Mouse (Mus musculus) lung, adult 2 months (tissue): ENCODE data around the gene Prr5l. TPM values are rescaled to one million over a fixed set of nuclear protein-coding genes. Genes with fewer than 3 reads are reported as not detected.

Experiments
- DNase-seq: peaks from one replicate; pipeline ENCODE4 v3.0.0; 2022
- H3K4me1 ChIP-seq: fragments of 200-500 bp; 2 replicates; pipeline ENCODE4 v1.6.1; 2011; ENCODE audit warnings: low read length; ENCODE audit not compliant: control insufficient read depth, insufficient read depth
- H3K4me3 ChIP-seq: fragments of 200-500 bp; replicated peaks from 2 replicates; pipeline ENCODE3; 2011; ENCODE audit warnings: low read depth, mild to moderate bottlenecking, control low read depth, low read length; ENCODE audit errors: extremely low read depth
- CTCF ChIP-seq: fragments of 200-500 bp; IDR thresholded peaks from 2 replicates; pipeline ENCODE4 v1.5.1; 2011; ENCODE audit warnings: mild to moderate bottlenecking, low read length, control low read depth; ENCODE audit not compliant: insufficient read depth
- POLR2A ChIP-seq: fragments of 200-500 bp; IDR thresholded peaks from 2 replicates; pipeline ENCODE4 v1.6.1; 2011; ENCODE audit warnings: low read depth, mild to moderate bottlenecking, control low read depth, low read length, borderline replicate concordance; ENCODE audit errors: extremely low read depth
- WGBS: fragments of 180-500 bp; shearing (Covaris S2); methylation state at CpG from one replicate; pipeline ENCODE4 v1.1.7; 2018; 5-methylcytosine and 5-hydroxymethylcytosine counted together
- polyA plus RNA-seq: library from polyadenylated mRNA; depleted of rRNA; stranded (reverse); fragments of >200 nt; gene quantifications from 2 replicates; pipeline ENCODE4 v1.2.3, GENCODE M21; 2012

The Prr5l gene
- polyA plus RNA-seq, 1 experiment: 32.3 TPM

DNA sequence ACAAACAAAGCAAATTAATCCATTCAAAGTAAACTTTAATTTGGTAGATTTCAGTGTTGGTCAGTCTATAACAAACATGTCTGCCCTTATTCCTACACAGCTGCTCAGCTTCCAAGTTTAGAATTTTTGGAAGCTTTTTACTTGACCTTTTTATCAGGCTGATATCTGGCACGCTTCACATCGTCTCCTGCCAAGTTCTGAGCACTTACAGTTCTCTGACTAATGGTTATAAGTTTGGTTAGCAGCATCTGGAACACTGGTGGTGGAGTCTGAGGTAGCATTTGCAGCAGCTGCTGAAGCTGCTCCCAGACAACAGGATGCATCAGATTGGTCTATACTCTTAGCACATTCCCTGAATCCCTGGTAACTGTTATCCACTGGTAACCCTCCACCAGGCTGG lies 1.5 kb upstream of the Prr5l start:
- Histone ChIP-seq H3K4me1 (no peaks in the 10 kb centered on the region), H3K4me3 (no peak overlapping the region)
- no peak for DNase-seq
- 51% methylated on average over 2 of the region's 2 CpGs for WGBS
- TF ChIP-seq CTCF (no peak), POLR2A (no peak)

DNA sequence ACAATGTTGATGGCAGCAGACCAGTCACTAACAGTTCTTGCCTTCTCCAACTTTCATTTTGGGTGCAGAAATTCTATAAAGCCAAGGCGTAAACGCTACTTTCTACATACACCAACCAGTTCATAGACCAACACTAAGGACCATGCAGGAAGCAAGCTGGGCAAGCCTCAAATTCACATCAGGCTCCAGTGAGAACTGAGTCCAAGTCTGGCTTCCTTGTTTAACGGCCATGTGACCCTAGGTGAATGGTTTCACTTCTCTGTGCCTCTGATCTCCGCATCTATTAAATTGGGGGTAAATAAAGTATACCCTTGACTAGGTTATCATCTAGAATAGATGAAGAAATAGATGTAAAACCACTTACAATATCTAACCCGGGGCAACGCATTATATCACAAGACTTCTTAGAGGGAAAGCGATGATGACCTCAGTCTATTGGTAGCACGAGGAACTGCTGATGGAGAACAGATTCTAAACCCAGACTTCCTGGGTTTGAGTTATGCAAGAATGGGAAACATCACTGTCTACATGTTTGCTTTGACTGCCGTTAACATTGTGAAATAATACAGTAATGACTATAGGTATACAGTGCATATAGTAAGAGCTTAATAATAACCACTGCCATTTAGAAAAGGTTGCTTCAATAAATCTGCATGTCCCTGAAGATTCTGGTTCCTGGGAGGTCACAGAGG lies 1.2 kb downstream of the Prr5l start:
- TF ChIP-seq CTCF: no peak
- TF ChIP-seq POLR2A: no peak
- WGBS: 78% methylated on average over 9 of the region's 9 CpGs
- no peak for DNase-seq

DNA sequence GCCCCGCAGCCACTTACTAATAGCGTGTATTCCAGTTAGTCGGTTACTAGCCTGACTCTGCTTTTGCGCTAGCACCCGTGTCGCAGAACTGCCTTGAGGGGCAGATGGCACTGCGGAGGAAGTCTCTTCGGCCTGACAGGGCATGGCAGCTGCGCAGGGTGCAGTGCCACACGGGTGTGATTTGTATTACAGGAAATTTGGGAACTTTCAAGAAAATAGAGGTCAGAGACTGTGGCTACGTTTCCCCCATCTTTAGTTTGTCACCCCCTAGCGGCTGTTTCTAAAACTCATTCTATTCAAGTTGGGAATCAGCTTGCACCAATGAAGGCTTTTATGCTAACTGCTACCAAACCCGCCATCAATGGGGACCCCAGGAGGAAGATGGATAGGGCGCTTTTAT lies 11.6 kb downstream of the Prr5l start:
- DNase-seq: peak; percentile 31
- Histone ChIP-seq H3K4me1 (peaks cover 3% of the 10 kb centered on the region; the same call in 1 of the 2 replicates), H3K4me3 (peak overlapping the region; percentile 55)
- TF ChIP-seq CTCF: peak; percentile 14; the same call in 1 of the 2 replicates
- TF ChIP-seq POLR2A: no peak
- 21% methylated on average over 14 of the region's 14 CpGs for WGBS

More for the DNA sequence above, 1.2 kb downstream of the Prr5l start:
- H3K4me1 ChIP-seq: no peaks in the 10 kb centered on the region
- H3K4me3 ChIP-seq: no peak overlapping the region

DNA sequence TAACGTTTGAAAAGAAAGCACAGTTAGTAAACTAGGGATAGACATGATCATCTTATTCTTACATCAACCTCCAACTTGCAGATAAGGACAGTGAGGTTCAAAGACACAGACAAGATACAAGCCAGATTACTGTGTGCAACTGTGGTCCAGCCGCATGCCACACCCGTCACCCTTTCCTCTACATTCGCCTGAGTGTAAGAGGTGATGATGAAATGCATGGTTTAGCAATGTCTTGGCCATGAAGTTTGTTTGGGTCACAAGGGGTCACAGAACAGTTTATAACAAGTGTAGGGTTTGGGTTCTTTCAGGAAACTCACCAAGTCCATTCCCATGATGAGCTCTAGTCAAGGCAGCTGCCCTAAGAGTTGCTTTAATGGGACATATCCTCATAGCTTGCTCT lies 14.1 kb downstream of the Prr5l start:
- TF ChIP-seq CTCF (no peak), POLR2A (no peak)
- peak; percentile 28 for DNase-seq
- WGBS: 64% methylated on average over 4 of the region's 4 CpGs
- Histone ChIP-seq H3K4me1 (peaks cover 3% of the 10 kb centered on the region; the same call in 1 of the 2 replicates), H3K4me3 (no peak overlapping the region)

DNA sequence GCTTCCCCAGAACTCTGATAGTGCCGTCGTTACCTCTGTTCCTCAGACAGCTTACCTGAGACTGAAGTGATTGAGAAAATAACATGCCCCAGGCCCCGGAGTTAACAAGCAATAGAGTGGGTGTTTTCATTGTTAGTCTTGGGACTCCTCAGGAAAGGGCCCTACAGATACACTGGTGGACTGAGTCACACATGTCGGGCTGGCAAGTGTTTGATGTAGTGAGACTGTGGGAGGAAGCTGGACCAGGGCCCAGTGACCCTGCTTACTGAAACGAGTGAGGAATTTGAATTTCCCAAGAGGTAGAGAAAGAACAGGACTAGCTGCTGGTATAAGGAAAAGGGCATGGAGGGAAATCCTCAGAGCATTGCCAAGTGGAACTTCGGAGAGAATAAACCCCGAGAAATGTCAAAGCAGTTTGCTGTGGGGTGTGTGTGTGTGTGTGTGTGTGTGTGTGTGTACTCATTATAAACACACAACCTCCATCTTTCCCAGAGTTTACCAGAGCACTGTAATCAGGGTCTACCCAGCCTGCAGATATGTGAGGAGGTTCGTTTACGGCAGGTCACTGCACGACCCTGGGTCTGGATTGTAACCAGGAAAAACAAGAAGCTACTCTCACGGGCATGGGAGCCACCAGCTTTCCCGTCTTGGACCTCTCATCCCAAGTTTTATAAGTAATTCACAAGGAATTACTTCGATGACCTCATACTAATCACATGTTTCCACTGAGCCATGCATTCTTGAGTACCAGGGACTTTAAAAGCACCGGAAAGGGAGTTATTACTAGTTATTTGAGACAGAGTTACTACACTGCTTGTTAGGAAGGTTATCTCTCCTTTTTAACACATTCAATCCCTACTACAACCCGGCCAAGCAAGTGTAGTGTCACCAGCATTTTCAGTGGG lies 20.4 kb downstream of the Prr5l start:
- TF ChIP-seq CTCF: no peak
- TF ChIP-seq POLR2A: no peak
- peak; percentile 61 for DNase-seq
- Histone ChIP-seq H3K4me1 (peaks cover 7% of the 10 kb centered on the region), H3K4me3 (no peak overlapping the region)
- 41% methylated on average over 15 of the region's 15 CpGs for WGBS

DNA sequence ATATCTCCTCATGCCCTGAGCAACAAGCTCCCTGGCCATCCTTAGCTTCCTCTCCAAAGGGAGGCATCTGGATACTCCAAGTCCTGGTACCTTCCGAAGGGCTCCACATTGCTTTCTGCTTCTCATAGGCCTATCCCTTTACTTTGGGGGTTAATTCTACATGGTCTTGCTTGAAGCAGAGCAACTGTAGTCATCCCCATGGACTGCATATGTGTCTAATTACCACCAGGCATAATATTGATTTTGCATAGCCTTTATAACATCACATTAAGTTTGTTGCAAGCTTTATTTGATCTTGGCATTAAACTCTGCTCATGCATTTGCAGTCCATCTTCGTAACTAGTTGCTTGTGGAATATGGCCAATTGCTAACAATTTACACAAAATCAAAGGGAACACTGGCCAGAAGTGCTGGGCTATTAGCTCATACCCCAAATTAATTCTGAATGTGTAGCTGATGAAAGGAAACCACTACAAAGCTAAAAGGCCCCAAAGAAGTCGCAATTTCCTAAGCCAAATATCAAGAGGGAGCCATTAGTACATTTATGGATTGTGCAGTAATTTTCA lies 21.8 kb downstream of the Prr5l start:
- no peak for DNase-seq
- Histone ChIP-seq H3K4me1 (peaks cover 7% of the 10 kb centered on the region), H3K4me3 (no peak overlapping the region)
- WGBS: 87% methylated on average over 3 of the region's 3 CpGs
- TF ChIP-seq CTCF (no peak), POLR2A (no peak)

DNA sequence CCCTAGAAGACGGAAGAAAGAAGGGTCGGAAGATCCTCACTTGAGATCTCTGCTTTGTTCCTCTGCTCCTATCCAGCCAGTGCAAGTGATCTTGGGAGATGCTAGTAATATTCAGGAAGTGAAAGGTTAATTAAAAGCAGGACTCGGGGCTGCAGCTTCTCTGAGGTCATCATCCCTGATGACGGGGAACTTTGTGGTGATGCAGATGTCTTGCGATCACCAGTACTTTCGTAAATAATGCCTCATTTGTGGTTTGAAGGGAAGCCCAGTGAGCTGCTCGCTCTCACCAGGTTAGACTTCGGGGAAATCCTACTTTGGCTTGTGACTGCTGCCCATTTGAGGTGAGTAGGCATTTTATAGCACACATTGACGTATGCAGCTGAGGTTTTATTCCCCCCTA lies 26.7 kb downstream of the Prr5l start:
- Histone ChIP-seq H3K4me3 (no peak overlapping the region), H3K4me1 (no peaks in the 10 kb centered on the region; the same call in 1 of the 2 replicates)
- no peak for DNase-seq
- no peak for TF ChIP-seq CTCF
- no peak for TF ChIP-seq POLR2A
- WGBS: 81% methylated on average over 9 of the region's 9 CpGs

DNA sequence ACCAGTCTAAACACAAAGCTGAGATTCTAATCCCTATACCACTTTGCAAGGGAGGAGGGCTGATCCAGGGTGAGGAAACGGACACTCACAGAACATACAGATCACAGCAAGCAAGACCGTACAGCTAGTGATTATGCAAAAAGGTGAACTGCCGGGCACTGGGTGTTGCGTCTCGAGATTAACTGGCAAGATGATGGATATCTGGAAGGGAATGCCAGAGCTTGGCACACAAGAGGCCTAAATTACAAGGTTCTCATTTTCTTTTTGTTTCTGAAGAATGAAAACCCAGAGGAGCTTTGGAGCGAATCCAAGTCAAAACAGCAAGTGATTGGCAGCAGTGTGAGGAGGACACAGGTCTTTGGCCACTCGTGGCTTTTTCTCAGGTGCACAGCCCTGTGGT lies 28.0 kb downstream of the Prr5l start:
- DNase-seq: no peak
- WGBS: 57% methylated on average over 7 of the region's 7 CpGs
- no peak for TF ChIP-seq POLR2A
- Histone ChIP-seq H3K4me1 (no peaks in the 10 kb centered on the region; the same call in 1 of the 2 replicates), H3K4me3 (no peak overlapping the region)

DNA sequence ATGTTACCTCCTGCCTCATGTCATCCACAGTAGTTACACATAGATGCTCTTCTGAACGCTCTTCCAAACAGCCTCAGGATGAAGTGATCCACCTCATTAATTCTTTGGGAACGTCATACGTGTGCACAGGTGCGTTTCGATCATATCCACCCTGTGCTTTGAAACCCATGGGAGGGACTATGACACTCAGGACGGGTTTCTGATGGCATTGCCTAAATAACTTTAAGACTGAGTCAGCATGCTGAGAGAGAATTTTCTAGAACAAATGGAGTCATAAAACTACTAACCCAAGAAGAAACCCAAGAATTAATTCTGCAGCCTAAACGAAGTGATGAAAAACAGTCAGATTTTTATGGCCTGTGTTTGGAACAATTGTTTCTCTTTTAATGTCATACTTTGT lies 40.1 kb downstream of the Prr5l start:
- no peak for DNase-seq
- WGBS: 82% methylated on average over 7 of the region's 7 CpGs
- Histone ChIP-seq H3K4me3 (no peak overlapping the region), H3K4me1 (no peaks in the 10 kb centered on the region)
- TF ChIP-seq POLR2A (no peak), CTCF (no peak)

DNA sequence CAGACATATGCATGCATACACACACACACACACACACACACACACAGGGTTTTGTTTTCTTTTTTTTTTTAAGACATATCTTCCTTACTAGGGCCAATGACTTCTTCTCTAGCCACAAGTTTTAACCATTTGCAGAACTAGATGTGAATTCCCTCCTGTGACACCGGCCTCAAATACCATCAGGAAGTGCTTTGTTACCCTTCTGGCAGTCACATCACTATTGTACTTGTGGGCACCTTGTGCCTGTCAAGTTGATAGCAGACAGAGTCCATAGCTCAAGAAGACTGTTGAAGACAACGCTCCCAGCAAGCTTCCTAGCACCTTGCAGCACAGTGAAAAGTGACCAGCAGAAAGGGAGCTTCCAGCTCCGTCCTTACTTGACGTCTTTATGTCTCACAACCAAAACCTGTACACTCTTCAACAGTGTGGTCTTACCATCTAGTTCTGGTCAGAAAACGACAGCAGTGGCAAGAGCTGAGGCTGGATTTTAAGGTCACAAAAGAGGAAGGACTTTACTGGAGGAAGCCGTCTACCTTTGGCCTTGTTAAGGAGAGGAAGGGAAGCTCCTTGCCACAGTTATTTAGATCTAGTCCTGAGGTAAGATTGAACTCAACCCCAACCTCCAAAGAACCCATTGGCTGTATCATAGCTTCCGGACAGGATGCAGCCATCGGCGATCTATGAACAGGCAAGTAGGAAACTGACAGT lies 47.9 kb downstream of the Prr5l start:
- Histone ChIP-seq H3K4me3 (no peak overlapping the region), H3K4me1 (no peaks in the 10 kb centered on the region)
- 66% methylated on average over 9 of the region's 9 CpGs for WGBS
- DNase-seq: no peak
- TF ChIP-seq CTCF (no peak), POLR2A (no peak)
